Mouse (Mus musculus) midbrain, embryonic 11.5 days (tissue): ENCODE measurements around the gene Crhbp. TPM values are rescaled to one million over a fixed set of nuclear protein-coding genes. Genes with fewer than 3 reads are reported as not detected.

ENCODE experiments used
- ATAC-seq: fragments of 200-750 bp; cut with Nextera tagmentation; 2 replicates; pipeline ENCODE4 v1.8.0; 2017; ENCODE audit warnings: moderate TSS enrichment, moderate library complexity; ENCODE audit not compliant: low FRiP score
- DNase-seq: peaks from one replicate; pipeline ENCODE4 v3.0.0; 2015; ENCODE audit warnings: low spot score; ENCODE audit errors: missing footprints
- H3K27ac ChIP-seq: fragments of 300-500 bp; sonication (generic); 2 replicates; pipeline ENCODE4 v1.5.1; 2014; ENCODE audit warnings: low read depth, low read length
- H3K27me3 ChIP-seq: fragments of 300-500 bp; sonication (generic); 2 replicates; pipeline ENCODE4 v1.6.1; 2014; ENCODE audit warnings: mild to moderate bottlenecking, low read length, moderate library complexity, mixed read lengths; ENCODE audit not compliant: control insufficient read depth, insufficient read depth
- H3K36me3 ChIP-seq: fragments of 300-500 bp; sonication (generic); 2 replicates; pipeline ENCODE4 v1.6.1; 2014; ENCODE audit warnings: mild to moderate bottlenecking, low read length, moderate library complexity, mixed read lengths; ENCODE audit not compliant: control insufficient read depth, insufficient read depth
- H3K4me1 ChIP-seq: fragments of 300-500 bp; sonication (generic); 2 replicates; pipeline ENCODE4 v1.6.1; 2014; ENCODE audit warnings: low read length; ENCODE audit not compliant: control insufficient read depth, insufficient read depth
- H3K4me2 ChIP-seq: fragments of 300-500 bp; sonication (generic); 2 replicates; pipeline ENCODE4 v1.6.1; 2014; ENCODE audit warnings: mild to moderate bottlenecking, moderate library complexity
- H3K4me3 ChIP-seq: fragments of 300-500 bp; sonication (generic); 2 replicates; pipeline ENCODE4 v1.5.1; 2014; ENCODE audit warnings: low read depth, low read length
- H3K9ac ChIP-seq: fragments of 300-500 bp; sonication (generic); 2 replicates; pipeline ENCODE4 v1.6.1; 2014; ENCODE audit warnings: low read length
- H3K9me3 ChIP-seq: fragments of 300-500 bp; sonication (generic); 2 replicates; pipeline ENCODE4 v1.6.1; 2016; ENCODE audit warnings: low read length; ENCODE audit not compliant: control insufficient read depth
- WGBS: fragments of 180-500 bp; shearing (Covaris S2); extraction: QIAGEN DNeasy Blood & Tissue Kit; methylation state at CpG from one replicate; pipeline ENCODE4 v1.1.7; 2014; 5-methylcytosine and 5-hydroxymethylcytosine counted together
- polyA plus RNA-seq: library from polyadenylated mRNA; unstranded; fragments of >200 nt; fragmentation: Nextera tagmentation; extraction: Ambion mirVana; gene quantifications from 2 replicates; pipeline ENCODE4 v1.2.1, GENCODE M21; 2014

Crhbp gene
- polyA plus RNA-seq, 1 experiment from 2014 or later = 1.9 TPM

DNA sequence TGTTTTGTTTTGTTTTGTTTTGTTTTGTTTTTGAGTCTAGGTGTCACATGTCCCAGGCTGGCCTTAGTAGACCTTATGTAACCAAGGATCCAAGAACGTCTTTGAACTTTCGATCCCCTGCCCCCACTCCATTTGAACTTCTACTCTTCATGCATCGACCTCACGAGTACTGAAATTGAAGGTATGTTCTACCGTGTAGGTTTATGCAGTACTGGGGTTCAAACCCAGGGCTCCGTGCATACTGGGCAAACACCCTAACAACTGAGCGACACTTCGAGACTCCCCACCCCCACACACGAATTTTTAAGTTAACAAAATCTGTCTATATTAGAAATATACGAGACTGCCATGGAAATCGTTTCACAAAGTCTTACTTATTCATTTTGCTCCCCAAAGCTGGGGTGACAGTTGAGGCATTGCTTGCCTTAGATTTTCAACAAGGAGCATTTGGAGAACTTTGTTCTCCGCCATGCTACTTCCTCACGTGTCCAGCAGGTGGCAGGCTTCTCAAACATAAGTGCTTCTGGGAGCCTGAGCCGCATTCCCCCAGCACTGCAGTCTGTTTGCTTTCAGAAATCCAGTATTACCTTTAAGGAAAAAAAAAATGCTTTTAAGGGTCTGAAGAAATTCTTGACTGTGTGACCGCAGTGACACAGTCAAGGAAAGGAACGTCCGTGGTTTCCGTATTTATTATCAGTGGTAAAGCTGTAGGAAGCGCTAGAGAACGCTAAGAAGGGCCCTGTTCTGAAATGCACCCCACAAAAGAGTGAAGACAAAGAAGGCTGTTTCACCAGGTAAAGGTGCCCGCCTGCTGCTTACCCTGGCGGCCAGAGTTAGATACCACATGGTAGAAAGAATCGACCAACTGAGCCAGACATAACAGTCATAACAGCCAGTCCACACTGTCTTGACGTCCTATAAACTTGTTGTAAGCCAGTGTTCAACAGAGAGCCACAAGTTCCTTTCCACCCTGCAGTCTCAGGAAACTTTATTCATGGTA is 54.6 kb downstream of the Crhbp start:
- H3K4me3 ChIP-seq = no peak overlapping the region
- no peaks in the 10 kb centered on the region for H3K9me3 ChIP-seq
- H3K4me1 ChIP-seq = no peaks in the 10 kb centered on the region
- peak; percentile 97 for DNase-seq
- ATAC-seq = peak; percentile 44; the same call in 1 of the 2 replicates
- H3K36me3 ChIP-seq = no peaks in the 10 kb centered on the region
- H3K27ac ChIP-seq = no peak overlapping the region
- 34% methylated on average over 24 of the region's 24 CpGs for WGBS
- no peaks in the 10 kb centered on the region for H3K27me3 ChIP-seq
- H3K9ac ChIP-seq = 0 out of 2 replicates have a peak overlapping the region, but pooled peaks have one; percentile 16
- H3K4me2 ChIP-seq = 0 out of 2 replicates have a peak overlapping the region, but pooled peaks have one; percentile 6

DNA sequence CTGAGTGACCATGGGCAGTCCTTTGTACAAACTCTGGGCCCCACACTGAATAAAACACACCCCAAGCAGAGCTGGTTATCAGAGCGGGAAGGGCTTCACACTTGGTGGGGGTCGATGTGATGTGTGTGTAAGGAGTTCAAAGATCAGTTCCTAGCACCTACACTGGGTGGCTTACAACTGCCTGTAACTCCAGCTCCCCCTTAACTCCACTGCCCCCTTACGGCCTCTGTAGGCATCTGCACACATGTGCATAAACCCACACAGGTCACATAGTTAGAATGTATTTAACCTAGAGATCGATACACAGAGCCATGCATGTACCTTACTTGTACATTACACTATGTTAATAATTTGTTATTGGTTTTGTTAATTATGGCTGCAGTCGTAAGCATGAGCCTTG is 56.5 kb downstream of the Crhbp start:
- WGBS = 78% methylated on average over 5 of the region's 5 CpGs
- H3K9ac ChIP-seq = no peak overlapping the region
- no peak overlapping the region for H3K27ac ChIP-seq
- H3K4me1 ChIP-seq = no peaks in the 10 kb centered on the region
- no peaks in the 10 kb centered on the region for H3K27me3 ChIP-seq
- H3K4me3 ChIP-seq = no peak overlapping the region
- no peaks in the 10 kb centered on the region for H3K9me3 ChIP-seq
- no peaks in the 10 kb centered on the region for H3K36me3 ChIP-seq
- ATAC-seq = no peak
- H3K4me2 ChIP-seq = no peak overlapping the region
- DNase-seq = no peak

DNA sequence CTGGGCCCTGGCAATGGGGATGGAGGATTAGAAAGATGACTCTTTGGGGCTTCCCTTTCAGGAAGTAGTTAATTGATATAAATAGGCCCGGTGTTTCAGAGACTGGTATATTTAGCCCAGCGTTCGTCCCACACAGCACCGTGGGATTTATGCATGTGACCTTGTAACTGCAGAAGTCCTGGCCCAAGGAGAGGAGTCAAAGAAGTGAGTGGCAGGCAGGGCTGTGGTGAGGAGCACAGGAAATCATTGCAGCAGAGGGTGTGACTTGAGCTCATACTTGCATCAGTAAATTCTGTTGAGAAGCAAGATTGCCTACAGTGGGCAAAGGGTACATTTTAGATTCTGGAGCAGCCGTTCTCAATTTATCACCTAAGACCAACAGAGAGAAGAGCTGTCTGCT is 62.3 kb downstream of the Crhbp start:
- DNase-seq (no peak), ATAC-seq (no peak)
- Histone ChIP-seq H3K27me3 (no peaks in the 10 kb centered on the region), H3K4me1 (no peaks in the 10 kb centered on the region), H3K9ac (no peak overlapping the region), H3K4me3 (no peak overlapping the region), H3K36me3 (no peaks in the 10 kb centered on the region), H3K4me2 (no peak overlapping the region), H3K9me3 (no peaks in the 10 kb centered on the region), H3K27ac (no peak overlapping the region)
- 86% methylated on average over 5 of the region's 5 CpGs for WGBS

Other genes with a start within 250 kb of the Crhbp start
- gene Pde8b, start 194.6 kb downstream of the Crhbp start, polyA plus RNA-seq = 1.9 and 2.3 TPM in 2 replicates
- gene Zbed3, start 121.3 kb downstream of the Crhbp start, polyA plus RNA-seq = 45.7 and 48.5 TPM in 2 replicates
- gene Aggf1, start 69.6 kb downstream of the Crhbp start, polyA plus RNA-seq = 55.1 and 56.5 TPM in 2 replicates
- not detected in 2 replicates for gene S100z, start 33.8 kb upstream of the Crhbp start, polyA plus RNA-seq
- gene F2rl1, start 80.3 kb upstream of the Crhbp start, polyA plus RNA-seq = 0.23 and 0.49 TPM in 2 replicates
- gene F2r, start 173.6 kb upstream of the Crhbp start, polyA plus RNA-seq = 129 and 143 TPM in 2 replicates